Mouse (Mus musculus) hindbrain, embryonic 14.5 days (tissue): Measurements from ENCODE around the gene Vmn2r24. TPM values are rescaled to one million over a fixed set of nuclear protein-coding genes. Genes with fewer than 3 reads are reported as not detected.
"Not testable (repeated sequence)": the region's sequence is repeated elsewhere in the genome, so short reads cannot be mapped to it uniquely, and the experiment has no call there.

Experiments
- ATAC-seq: fragments of 200-750 bp; cut with Nextera tagmentation; 2 replicates; pipeline ENCODE4 v1.8.0; 2017; ENCODE audit warnings: moderate number of reproducible peaks, mild to moderate bottlenecking, moderate TSS enrichment, moderate library complexity; ENCODE audit not compliant: low FRiP score
- DNase-seq: peaks from one replicate; pipeline ENCODE4 v3.0.0-alpha.2; 2015; ENCODE audit warnings: low spot score
- H3K27ac ChIP-seq: fragments of 300-500 bp; sonication (generic); 2 replicates; pipeline ENCODE4 v1.5.1; 2014; ENCODE audit warnings: mild to moderate bottlenecking, moderate library complexity
- H3K27me3 ChIP-seq: fragments of 300-500 bp; sonication (generic); 2 replicates; pipeline ENCODE4 v1.6.1; 2014; ENCODE audit warnings: mild to moderate bottlenecking, low read length, mixed read lengths; ENCODE audit not compliant: control insufficient read depth, insufficient read depth
- H3K36me3 ChIP-seq: fragments of 300-500 bp; sonication (generic); replicated peaks from 2 replicates; pipeline ENCODE4 v1.6.1; 2014; ENCODE audit not compliant: control insufficient read depth, insufficient read depth
- H3K4me1 ChIP-seq: fragments of 300-500 bp; sonication (generic); replicated peaks from 2 replicates; pipeline ENCODE4 v1.6.1; 2014; ENCODE audit warnings: antibody characterized with exemption, low read length, mixed read lengths; ENCODE audit not compliant: control insufficient read depth, insufficient read depth
- H3K4me2 ChIP-seq: fragments of 300-500 bp; sonication (generic); replicated peaks from 2 replicates; pipeline ENCODE4 v1.6.1; 2014; ENCODE audit warnings: mild to moderate bottlenecking, moderate library complexity
- H3K4me3 ChIP-seq: fragments of 300-500 bp; sonication (generic); replicated peaks from 2 replicates; pipeline ENCODE4 v1.5.1; 2014; ENCODE audit warnings: mild to moderate bottlenecking, low read length
- H3K9ac ChIP-seq: fragments of 300-500 bp; sonication (generic); 2 replicates; pipeline ENCODE4 v1.6.1; 2014
- H3K9me3 ChIP-seq: fragments of 300-500 bp; sonication (generic); 2 replicates; pipeline ENCODE4 v1.6.1; 2016; ENCODE audit warnings: low read length; ENCODE audit not compliant: control insufficient read depth
- WGBS: fragments of 180-500 bp; shearing (Covaris S2); extraction: QIAGEN DNeasy Blood & Tissue Kit; methylation state at CpG from one replicate; pipeline ENCODE4 v1.1.7; 2014; 5-methylcytosine and 5-hydroxymethylcytosine counted together
- polyA plus RNA-seq: library from polyadenylated mRNA; unstranded; fragments of >200 nt; fragmentation: Nextera tagmentation; extraction: Ambion mirVana; gene quantifications from 2 replicates; pipeline ENCODE4 v1.2.1, GENCODE M21; 2014

Gene Vmn2r24
- not detected in 2 replicates for polyA plus RNA-seq

GRCm38 (mm10) chr6:123778579-123778978 lies at the start of gene Vmn2r24:
Gene Vmn2r24, plus strand, starts transcription at chr6:123778879.
- no peak within 1 kb of the TSS for H3K4me2 ChIP-seq
- H3K27me3 ChIP-seq: no peaks in the 10 kb centered on the region
- no peaks in the 10 kb centered on the region for H3K36me3 ChIP-seq
- WGBS: 71% methylated on average over 1 of the region's 1 CpGs
- DNase-seq (no peak), ATAC-seq (no peak)
- no peak within 1 kb of the TSS for H3K27ac ChIP-seq
- H3K4me1 ChIP-seq: no peaks in the 10 kb centered on the region
- no peak within 1 kb of the TSS for H3K4me3 ChIP-seq
- no peaks in the 10 kb centered on the region for H3K9me3 ChIP-seq
- no peak within 1 kb of the TSS for H3K9ac ChIP-seq

- 94% methylated on average over 3 of the region's 3 CpGs for WGBS
- H3K4me1 ChIP-seq: no peaks in the 10 kb centered on the region
- no peaks in the 10 kb centered on the region for H3K27me3 ChIP-seq
- no peak overlapping the region for H3K4me2 ChIP-seq
- no peak overlapping the region for H3K9ac ChIP-seq
- no peaks in the 10 kb centered on the region for H3K9me3 ChIP-seq
- DNase-seq (no peak), ATAC-seq (no peak)
- no peak overlapping the region for H3K27ac ChIP-seq
- no peaks in the 10 kb centered on the region for H3K36me3 ChIP-seq
- no peak overlapping the region for H3K4me3 ChIP-seq
Measured at GRCm38 (mm10) chr6:123770031-123770430, 8.6 kb upstream of the Vmn2r24 start.

- H3K9ac ChIP-seq: no peak overlapping the region
- no peaks in the 10 kb centered on the region for H3K27me3 ChIP-seq
- no peak overlapping the region for H3K4me3 ChIP-seq
- H3K27ac ChIP-seq: no peak overlapping the region
- no peaks in the 10 kb centered on the region for H3K4me1 ChIP-seq
- ATAC-seq (no peak), DNase-seq (no peak)
- no peak overlapping the region for H3K4me2 ChIP-seq
- no peaks in the 10 kb centered on the region for H3K9me3 ChIP-seq
- WGBS: 71% methylated on average over 2 of the region's 2 CpGs
- no peaks in the 10 kb centered on the region for H3K36me3 ChIP-seq
Measured at GRCm38 (mm10) chr6:123784857-123785256, 6.2 kb downstream of the Vmn2r24 start.

GRCm38 (mm10) chr6:123793746-123794145 lies 15.1 kb downstream of the Vmn2r24 start:
- no peaks in the 10 kb centered on the region for H3K36me3 ChIP-seq

GRCm38 (mm10) chr6:123810291-123810690 lies 31.6 kb downstream of the Vmn2r24 start:
- not testable (repeated sequence) for H3K27ac ChIP-seq, H3K9me3 ChIP-seq, H3K4me2 ChIP-seq, H3K9ac ChIP-seq, H3K4me1 ChIP-seq, H3K36me3 ChIP-seq, H3K4me3 ChIP-seq, ATAC-seq, DNase-seq, H3K27me3 ChIP-seq

More at GRCm38 (mm10) chr6:123793746-123794145, 15.1 kb downstream of the Vmn2r24 start:
- Histone ChIP-seq H3K4me3 (no peak overlapping the region), H3K9ac (no peak overlapping the region), H3K4me2 (no peak overlapping the region), H3K27ac (no peak overlapping the region), H3K27me3 (no peaks in the 10 kb centered on the region), H3K4me1 (no peaks in the 10 kb centered on the region), H3K9me3 (no peaks in the 10 kb centered on the region)
- no peak for DNase-seq
- WGBS: 44% methylated on average over 9 of the region's 9 CpGs
- no peak for ATAC-seq

- DNase-seq: no peak
Measured at GRCm38 (mm10) chr6:123819951-123820350, 41.3 kb downstream of the Vmn2r24 start.

GRCm38 (mm10) chr6:123853363-123853762 lies 74.7 kb downstream of the Vmn2r24 start, which contains the start of gene Vmn2r25:
Gene Vmn2r25, minus strand, starts transcription at chr6:123853463.
- not testable (repeated sequence) for H3K27me3 ChIP-seq, H3K4me2 ChIP-seq, H3K9ac ChIP-seq, ATAC-seq, H3K9me3 ChIP-seq, DNase-seq, H3K27ac ChIP-seq, H3K36me3 ChIP-seq, H3K4me1 ChIP-seq, H3K4me3 ChIP-seq
- 77% methylated on average over 2 of the region's 2 CpGs for WGBS

More at GRCm38 (mm10) chr6:123819951-123820350, 41.3 kb downstream of the Vmn2r24 start:
- ATAC-seq: no peak
- Histone ChIP-seq H3K9ac (no peak overlapping the region), H3K27me3 (no peaks in the 10 kb centered on the region), H3K27ac (no peak overlapping the region), H3K36me3 (no peaks in the 10 kb centered on the region), H3K4me3 (no peak overlapping the region), H3K9me3 (no peaks in the 10 kb centered on the region), H3K4me1 (no peaks in the 10 kb centered on the region), H3K4me2 (no peak overlapping the region)
- WGBS: 83% methylated on average over 8 of the region's 8 CpGs

Other genes starting within 250 kb of the Vmn2r24 start
- gene Vmn2r21, start 245.5 kb upstream of the Vmn2r24 start, polyA plus RNA-seq: not detected in 2 replicates
- not detected in 2 replicates for gene Vmn2r22, start 128.2 kb upstream of the Vmn2r24 start, polyA plus RNA-seq
- gene Vmn2r23, start 76.2 kb upstream of the Vmn2r24 start, polyA plus RNA-seq: not detected in 2 replicates
- not detected in 2 replicates for gene Vmn2r25, start 74.6 kb downstream of the Vmn2r24 start, polyA plus RNA-seq
- gene Vmn2r26, start 245.7 kb downstream of the Vmn2r24 start, polyA plus RNA-seq: not detected in 2 replicates